ENCODE assay signal across 8 mouse cellular contexts in the genomic region with DNA sequence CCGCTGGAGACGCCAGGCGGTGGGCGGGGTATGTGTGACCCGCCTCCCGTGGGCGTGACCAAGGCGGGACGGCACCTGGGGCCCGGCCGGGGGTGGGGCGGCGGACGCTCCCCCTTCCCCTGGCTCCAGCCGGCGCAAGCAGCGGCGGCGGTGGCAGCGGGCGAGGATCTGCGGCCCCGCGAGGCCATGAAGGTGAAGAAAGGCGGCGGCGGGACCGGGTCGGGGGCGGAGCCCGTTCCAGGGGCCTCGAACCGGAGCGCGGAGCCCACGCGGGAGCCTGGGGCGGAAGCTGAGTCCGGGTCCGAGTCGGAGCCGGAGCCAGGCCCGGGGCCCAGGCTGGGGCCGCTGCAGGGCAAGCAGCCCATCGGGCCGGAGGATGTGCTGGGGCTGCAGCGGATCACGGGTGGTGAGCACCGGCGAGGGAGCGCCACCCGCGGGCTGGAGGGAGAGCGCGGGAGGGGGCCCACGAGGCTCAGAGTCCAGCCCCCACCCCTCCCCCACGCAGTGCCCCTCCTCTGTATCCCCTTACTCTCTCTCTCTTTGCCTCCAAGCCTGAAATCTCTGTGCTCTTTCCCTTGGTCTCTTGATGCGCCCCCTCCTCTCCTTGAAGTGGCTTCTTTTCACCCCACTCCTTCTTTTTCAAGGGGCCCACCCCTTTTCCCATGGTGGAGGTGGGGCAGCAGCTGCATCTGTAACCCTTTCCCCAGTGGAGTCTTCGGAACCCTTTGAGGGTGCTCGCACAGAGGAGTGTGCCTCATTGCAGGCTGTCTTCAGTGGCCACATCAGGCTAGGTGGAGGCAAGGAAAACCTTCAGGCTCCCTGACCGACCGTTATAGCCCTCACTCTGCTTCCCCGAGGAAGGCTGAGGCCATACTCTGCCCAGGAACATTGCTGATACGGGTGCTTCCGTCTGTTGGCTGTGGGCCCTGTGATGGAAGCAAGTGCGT. TPM values are rescaled to one million over a fixed set of nuclear protein-coding genes. Genes with fewer than 3 reads are reported as not detected.
DNase-seq lines count a peak whose midpoint lies in the region; ATAC-seq and TF ChIP-seq lines count a peak whose summit lies in the region.

A gene (plus strand): TSS at position 102 of the 947 bp plus-strand sequence.

- peak; percentile 67 for ATAC-seq in embryonic facial prominence, embryonic 11.5 days (replicated peaks; ENCODE audit: insufficient number of reproducible peaks, low FRiP score, low TSS enrichment, low read depth)
- ATAC-seq in limb, embryonic 14.5 days (ENCODE audit: low FRiP score, low read depth) = peak; percentile 89
- peak; percentile 87 for ATAC-seq in midbrain, embryonic 15.5 days (replicated peaks)

- peak within 1 kb of the TSS; percentile 87 for H3K4me3 ChIP-seq in embryonic facial prominence, embryonic 11.5 days (ENCODE audit: low read depth, low read length)
- peak within 1 kb of the TSS; percentile 94 for H3K4me3 ChIP-seq in limb, embryonic 14.5 days (replicated peaks; ENCODE audit: low read length)
- peak within 1 kb of the TSS; percentile 89 for H3K4me3 ChIP-seq in midbrain, embryonic 15.5 days
- peak within 1 kb of the TSS; percentile 75 for H3K4me3 ChIP-seq in spleen, adult 2 months (ENCODE audit: extremely low read depth, insufficient read depth, insufficient read length)

- H3K27ac ChIP-seq in embryonic facial prominence, embryonic 11.5 days (replicated peaks; ENCODE audit: low read depth, low read length) = peak within 1 kb of the TSS; percentile 83
- H3K27ac ChIP-seq in limb, embryonic 14.5 days (replicated peaks; ENCODE audit: low read depth, low read length) = peak within 1 kb of the TSS; percentile 93
- peak within 1 kb of the TSS; percentile 82 for H3K27ac ChIP-seq in midbrain, embryonic 15.5 days
- H3K27ac ChIP-seq in spleen, adult 2 months (ENCODE audit: insufficient read depth, low read length) = peak within 1 kb of the TSS; percentile 58

- peak within 1 kb of the TSS; percentile 92 for H3K9ac ChIP-seq in embryonic facial prominence, embryonic 11.5 days (replicated peaks; ENCODE audit: low read length)
- peak within 1 kb of the TSS; percentile 90 for H3K9ac ChIP-seq in limb, embryonic 14.5 days (ENCODE audit: low read depth, low read length, severe bottlenecking)
- peak within 1 kb of the TSS; percentile 96 for H3K9ac ChIP-seq in midbrain, embryonic 15.5 days

- 2% methylated on average over 51 of the region's 66 CpGs for WGBS in embryonic facial prominence, embryonic 11.5 days
- under 1% methylated on average over 49 of the region's 66 CpGs for WGBS in limb, embryonic 14.5 days
- WGBS in midbrain, embryonic 15.5 days = 1% methylated on average over 51 of the region's 66 CpGs
- 5% methylated on average over 62 of the region's 66 CpGs for WGBS in spleen, adult 2 months

- H3K36me3 ChIP-seq in embryonic facial prominence, embryonic 11.5 days (replicated peaks; ENCODE audit: control insufficient read depth, insufficient read depth, low read depth, low read length) = peaks cover 7% of the 10 kb centered on the region; the same call in 1 of the 2 replicates
- H3K36me3 ChIP-seq in limb, embryonic 14.5 days (ENCODE audit: control insufficient read depth, insufficient read depth, low read length) = peaks cover 42% of the 10 kb centered on the region
- H3K36me3 ChIP-seq in midbrain, embryonic 15.5 days (replicated peaks) = peaks cover 12% of the 10 kb centered on the region
- peaks cover 17% of the 10 kb centered on the region for H3K36me3 ChIP-seq in spleen, adult 2 months (ENCODE audit: control insufficient read depth, insufficient read depth, low read length)

- DNase-seq in A20 (ENCODE audit: low read depth, low spot score) = peak; percentile 86
- peak; percentile 89 for DNase-seq in adrenal gland, postnatal 25 days
- peak; percentile 92 for DNase-seq in embryonic facial prominence, embryonic 11.5 days (ENCODE audit: low spot score)
- peak; percentile 60 for DNase-seq in heart, adult 8-10 months (ENCODE audit: low spot score)
- peak; percentile 74 to 77 for DNase-seq in kidney, adult 8-10 months
- peak; percentile 87 for DNase-seq in limb, embryonic 14.5 days (ENCODE audit: low spot score)
- DNase-seq in spleen, adult 2 months (ENCODE audit: low read depth in 1 of 2, low spot score in 2 of 2) = peak; percentile 30 to 83

- no peak for TF ChIP-seq CTCF in spleen, adult 2 months (IDR thresholded peaks at IDR 0.05; ENCODE audit: extremely low read depth, insufficient read depth, insufficient read length, insufficient replicate concordance)

- peak within 1 kb of the TSS; percentile 79 for H3K4me2 ChIP-seq in embryonic facial prominence, embryonic 11.5 days (ENCODE audit: low read depth, low read length)
- peak within 1 kb of the TSS; percentile 84 for H3K4me2 ChIP-seq in limb, embryonic 14.5 days (replicated peaks; ENCODE audit: low read depth, low read length, severe bottlenecking)
- peak within 1 kb of the TSS; percentile 74 for H3K4me2 ChIP-seq in midbrain, embryonic 15.5 days

- peak; percentile 90; the same call in 1 of the 2 replicates for TF ChIP-seq POLR2A in limb, embryonic 14.5 days (IDR thresholded peaks at IDR 0.05; ENCODE audit: borderline replicate concordance, extremely low read depth, insufficient read depth, insufficient read length)
- peak; percentile 19; the same call in 1 of the 2 replicates for TF ChIP-seq POLR2A in spleen, adult 2 months (IDR thresholded peaks at IDR 0.05; ENCODE audit: low read depth, low read length)

- H3K9me3 ChIP-seq in embryonic facial prominence, embryonic 11.5 days (replicated peaks; ENCODE audit: control insufficient read depth, low read length) = no peaks in the 10 kb centered on the region
- no peaks in the 10 kb centered on the region for H3K9me3 ChIP-seq in limb, embryonic 14.5 days (ENCODE audit: control insufficient read depth, low read length)
- H3K9me3 ChIP-seq in midbrain, embryonic 15.5 days = no peaks in the 10 kb centered on the region

- H3K4me1 ChIP-seq in embryonic facial prominence, embryonic 11.5 days (ENCODE audit: control insufficient read depth, insufficient read depth, low read length) = peaks cover 6% of the 10 kb centered on the region
- H3K4me1 ChIP-seq in limb, embryonic 14.5 days (ENCODE audit: control insufficient read depth, insufficient read depth, low read length) = peaks cover 29% of the 10 kb centered on the region
- H3K4me1 ChIP-seq in midbrain, embryonic 15.5 days = peaks cover 32% of the 10 kb centered on the region
- H3K4me1 ChIP-seq in spleen, adult 2 months (ENCODE audit: control insufficient read depth, insufficient read depth, insufficient read length) = peaks cover 36% of the 10 kb centered on the region

- H3K27me3 ChIP-seq in embryonic facial prominence, embryonic 11.5 days (ENCODE audit: control insufficient read depth, insufficient read depth, low read length) = no peaks in the 10 kb centered on the region
- H3K27me3 ChIP-seq in limb, embryonic 14.5 days (ENCODE audit: control insufficient read depth, insufficient read depth, low read length) = no peaks in the 10 kb centered on the region
- H3K27me3 ChIP-seq in midbrain, embryonic 15.5 days (replicated peaks) = no peaks in the 10 kb centered on the region
- no peaks in the 10 kb centered on the region for H3K27me3 ChIP-seq in spleen, adult 2 months (ENCODE audit: control insufficient read depth, insufficient read depth, low read length)

RNA-seq across cellular contexts. Expression of the gene that starts here (rescaled TPM):
- 27.3 and 45.5 TPM in 2 replicates for total RNA-seq in adrenal gland, postnatal 25 days (2021)
- 77.0 and 84.7 TPM in 2 replicates for polyA plus RNA-seq in embryonic facial prominence, embryonic 11.5 days (2014; fragmentation: Nextera tagmentation; extraction: Ambion mirVana)
- 1 to 10 TPM; 3.5 to 6.8 (median 4.8) TPM for total RNA-seq in heart, adult 8-10 months (2022)
- 114 and 143 TPM in 2 replicates for polyA plus RNA-seq in limb, embryonic 14.5 days (2012; rRNA removed)
- polyA plus RNA-seq in limb, embryonic 14.5 days (2014; fragmentation: Nextera tagmentation; extraction: Ambion mirVana) = 55.7 and 66.9 TPM in 2 replicates
- polyA plus RNA-seq in midbrain, embryonic 15.5 days (2015; fragmentation: Nextera tagmentation; extraction: Ambion mirVana) = 80.8 and 89.7 TPM in 2 replicates
- polyA plus RNA-seq in spleen, adult 2 months (2012; rRNA removed) = 66.6 and 81.6 TPM in 2 replicates

Comparison
In these comparisons a context has a peak if more than half of its experiments do, and no peak if none do; other contexts are left out.
1. Peak in every context shown above with its lines: DNase-seq, ATAC-seq, H3K4me3 ChIP-seq and H3K27ac ChIP-seq.